Mouse (Mus musculus): ENCODE data around the gene Slc24a5.

Gene Slc24a5

DNA sequence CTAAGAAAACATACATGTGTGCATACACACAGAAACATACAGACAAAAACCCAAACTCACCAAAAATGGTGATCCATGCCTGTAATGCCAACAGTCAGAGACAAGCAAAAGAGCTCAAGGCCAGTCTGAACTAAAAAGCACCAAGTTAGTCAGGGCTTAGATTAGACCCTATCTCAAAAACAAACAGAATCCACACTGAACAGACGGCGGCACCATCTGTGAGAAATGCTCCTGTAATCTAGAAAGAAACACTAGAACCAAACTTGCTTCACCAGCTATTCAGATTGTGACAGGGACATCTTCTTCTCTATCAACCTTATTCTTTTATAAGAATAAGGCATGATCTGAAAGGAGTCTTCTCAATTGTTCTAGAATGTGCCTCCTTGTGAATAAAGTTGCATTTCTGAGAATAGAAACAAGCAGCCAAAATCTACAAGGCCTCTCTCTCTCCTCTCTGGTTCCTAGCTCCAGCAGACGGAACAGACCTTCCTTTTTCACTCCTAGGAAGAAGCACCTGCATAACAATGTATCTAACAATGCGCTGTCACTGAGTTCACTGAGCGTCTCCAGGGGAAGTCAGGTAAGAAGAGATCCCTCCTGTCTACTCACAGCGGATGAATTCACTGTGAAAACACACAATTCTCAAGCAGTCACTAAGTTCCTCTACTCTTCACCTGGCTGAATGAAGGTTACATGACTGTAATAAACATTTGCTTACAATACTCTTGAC is 51.6 kb downstream of the Slc24a5 start:
- DNase-seq (ENCODE audit: low read depth, low spot score), result peak; percentile 62

DNA sequence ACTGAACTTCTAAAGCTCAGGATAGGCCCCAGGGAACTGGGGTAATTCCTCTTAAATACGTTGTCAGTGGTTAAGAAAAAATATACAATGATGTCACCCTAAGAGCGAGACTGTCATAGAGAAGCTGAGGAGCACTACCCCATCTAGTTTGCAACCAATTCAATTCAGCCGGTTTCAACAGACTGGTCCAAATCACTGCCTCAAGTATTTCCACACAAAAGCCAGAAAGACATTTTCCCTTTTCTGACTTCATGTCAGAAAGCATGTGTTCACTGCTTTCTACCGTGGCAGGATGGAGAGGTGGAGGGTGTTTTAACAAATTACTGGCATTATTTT is 54.3 kb downstream of the Slc24a5 start:
- DNase-seq (ENCODE audit: low read depth, low spot score), result no peak

DNA sequence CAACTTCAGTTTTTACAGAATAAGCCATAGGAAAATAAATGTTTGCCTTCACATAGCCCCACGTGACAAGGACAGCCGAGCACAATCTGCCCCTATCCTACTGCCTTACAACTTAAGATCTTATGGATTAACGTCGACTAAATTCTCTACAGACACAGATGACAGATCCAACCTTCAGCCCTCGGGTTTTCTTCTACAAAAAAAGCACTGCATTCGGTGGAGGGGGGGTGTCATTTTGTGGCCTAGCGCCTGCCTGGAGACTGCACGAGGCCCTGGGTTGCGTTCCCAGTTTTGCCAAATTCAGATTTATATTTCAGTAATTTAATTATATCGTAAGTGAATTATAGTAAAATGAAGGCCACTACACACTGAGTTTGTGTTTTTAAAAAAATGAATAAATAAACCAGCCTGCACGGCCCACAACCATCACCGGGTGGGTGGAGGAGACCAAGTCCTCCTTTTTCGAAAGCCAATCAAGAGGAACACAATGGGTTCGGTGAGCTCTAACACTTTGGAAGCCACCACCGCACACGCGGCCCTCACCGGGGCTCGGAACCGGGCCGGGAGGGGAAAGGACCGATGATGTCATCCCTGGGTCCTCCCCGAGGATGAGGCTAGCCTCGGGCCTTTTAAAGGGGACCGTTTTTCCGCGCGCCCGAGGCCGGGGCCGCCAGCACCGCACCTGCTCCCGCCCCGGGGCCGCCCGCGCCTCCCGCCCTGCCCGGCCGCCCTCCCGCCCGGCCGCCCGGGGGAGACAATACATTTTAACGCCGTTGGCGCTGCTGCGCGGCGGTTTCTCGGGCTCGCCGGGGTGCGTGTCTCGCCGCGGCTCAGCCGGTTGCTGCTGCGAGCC is 54.9 kb downstream of the Slc24a5 start:
- peak; percentile 42 for DNase-seq (ENCODE audit: low read depth, low spot score)

DNA sequence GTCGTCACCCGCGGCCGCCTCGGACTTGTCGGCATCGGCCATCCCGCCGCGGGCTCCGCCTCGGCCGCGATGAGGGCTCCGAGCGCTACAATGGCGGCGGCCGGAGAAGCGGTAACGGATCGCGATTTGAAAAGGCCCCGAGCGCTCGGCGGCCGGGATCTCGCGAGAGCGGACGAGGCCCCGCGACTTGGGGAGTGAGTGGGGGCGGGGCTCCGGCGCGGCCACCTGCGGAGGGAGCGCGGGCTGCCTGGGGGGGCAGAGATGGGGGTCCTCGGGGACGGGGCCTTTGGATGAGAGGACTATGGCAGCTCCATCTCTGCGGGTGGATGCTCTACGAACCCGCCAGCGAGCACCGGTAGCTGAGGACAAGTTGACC is 55.5 kb downstream of the Slc24a5 start, which contains the start of gene Myef2:
TSS of gene Myef2 (minus strand) at position 185 of the 376 bp plus-strand sequence.
- DNase-seq (ENCODE audit: low read depth, low spot score), result peak; percentile 89

DNA sequence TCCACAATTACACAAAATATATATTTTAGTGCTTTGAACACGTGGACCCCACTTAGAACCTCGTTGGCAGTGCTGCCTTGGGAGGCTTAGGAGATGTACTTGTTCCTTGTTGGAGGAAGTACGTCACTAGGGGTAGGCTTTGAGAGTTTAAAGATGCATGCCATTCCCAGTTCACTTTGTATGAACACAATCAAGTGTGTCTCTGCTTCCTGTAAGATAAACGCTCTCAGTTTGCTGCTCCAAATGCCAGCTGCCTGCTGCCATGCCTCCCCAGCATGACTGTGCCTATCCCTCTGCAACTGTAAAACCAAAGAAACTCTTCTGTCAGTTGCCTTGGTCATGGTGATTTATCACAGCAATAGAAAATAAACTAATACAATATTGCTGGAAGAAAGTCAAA is 57.9 kb downstream of the Slc24a5 start:
- DNase-seq (ENCODE audit: low read depth, low spot score), result no peak

DNA sequence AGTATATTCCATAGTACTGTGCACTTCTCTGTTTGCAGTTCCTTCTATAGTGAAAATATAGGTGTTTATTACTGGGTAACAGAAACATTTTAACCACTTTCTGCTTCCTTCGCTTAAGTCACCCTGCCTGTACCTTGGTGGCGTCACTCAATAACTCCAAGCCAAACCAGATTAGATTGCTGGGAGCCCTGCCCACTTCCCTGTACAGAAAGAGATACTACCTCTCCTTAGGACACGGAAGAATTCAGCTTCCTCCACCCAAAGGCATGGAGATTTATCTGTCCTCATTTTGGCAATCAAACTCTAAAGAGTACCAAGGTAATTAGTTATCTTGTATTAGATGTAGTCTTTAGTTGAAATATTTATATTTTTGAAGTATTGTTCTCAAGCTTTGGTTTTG is 58.9 kb downstream of the Slc24a5 start:
- no peak for DNase-seq (ENCODE audit: low read depth, low spot score)

DNA sequence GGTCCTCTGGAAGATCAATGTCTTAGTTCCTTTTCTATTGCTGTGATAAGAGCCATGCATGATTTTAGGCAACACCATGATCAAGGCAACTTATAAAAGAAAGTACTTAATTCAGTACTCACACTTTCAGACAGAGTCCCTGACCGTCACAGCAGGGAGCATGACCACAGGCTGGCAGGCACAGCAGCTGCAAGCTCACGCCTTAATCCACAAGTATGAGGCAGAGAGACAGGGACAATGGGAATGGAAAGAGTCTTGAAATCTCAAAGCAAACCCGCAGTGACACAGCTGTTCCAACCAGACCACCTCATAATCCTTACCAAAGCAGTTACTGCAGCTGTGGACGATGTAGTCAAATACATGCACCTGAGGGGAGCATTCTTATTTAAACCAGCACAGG is 66.2 kb downstream of the Slc24a5 start:
- peak; percentile 46 for DNase-seq (ENCODE audit: low read depth, low spot score)

DNA sequence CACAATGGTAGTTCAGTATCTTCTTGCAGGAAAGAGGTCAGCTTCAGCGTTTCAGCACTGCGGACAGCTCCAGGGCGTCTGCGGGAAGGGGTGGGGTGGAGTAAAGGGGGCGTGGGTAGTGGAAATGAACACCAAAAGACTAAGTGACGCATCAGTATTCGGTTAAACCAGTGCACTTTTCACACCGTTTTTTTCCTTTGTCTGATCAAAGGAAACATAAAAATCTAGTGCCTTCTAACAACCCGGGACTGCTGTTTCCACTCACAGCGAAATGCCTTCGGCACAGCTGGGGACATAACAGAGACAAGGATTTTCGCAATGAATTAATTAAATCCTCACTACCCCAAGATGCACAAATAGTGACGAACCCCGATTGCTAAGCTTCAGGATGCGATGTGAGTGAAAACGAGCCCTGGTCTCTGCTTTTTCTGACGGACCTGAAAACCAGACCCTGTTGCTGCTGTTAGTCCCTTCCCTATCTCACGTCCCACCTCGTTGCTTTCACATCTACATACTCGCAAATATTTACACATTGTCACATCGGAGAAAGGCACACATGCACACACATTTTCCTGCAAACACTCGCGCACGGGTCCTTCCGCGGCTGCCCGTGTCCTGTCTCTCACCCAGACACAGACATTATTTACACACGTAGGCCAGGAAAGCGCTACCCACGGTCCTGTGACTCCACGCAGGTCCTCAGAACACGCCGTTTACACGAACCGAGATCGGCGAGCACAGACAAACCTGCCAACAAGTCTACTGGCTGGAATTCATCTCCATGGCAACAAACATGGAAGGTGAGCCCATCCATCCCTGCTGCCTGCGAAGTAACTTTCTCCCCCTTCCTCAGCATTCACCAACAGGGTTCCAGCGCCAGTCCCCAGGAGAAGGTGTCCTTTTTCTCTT is 68.2 kb downstream of the Slc24a5 start, which contains the start of gene Ctxn2:
TSS of gene Ctxn2 (plus strand) at position 790 of the 909 bp plus-strand sequence.
- peak; percentile 86 for DNase-seq (ENCODE audit: low read depth, low spot score)

DNA sequence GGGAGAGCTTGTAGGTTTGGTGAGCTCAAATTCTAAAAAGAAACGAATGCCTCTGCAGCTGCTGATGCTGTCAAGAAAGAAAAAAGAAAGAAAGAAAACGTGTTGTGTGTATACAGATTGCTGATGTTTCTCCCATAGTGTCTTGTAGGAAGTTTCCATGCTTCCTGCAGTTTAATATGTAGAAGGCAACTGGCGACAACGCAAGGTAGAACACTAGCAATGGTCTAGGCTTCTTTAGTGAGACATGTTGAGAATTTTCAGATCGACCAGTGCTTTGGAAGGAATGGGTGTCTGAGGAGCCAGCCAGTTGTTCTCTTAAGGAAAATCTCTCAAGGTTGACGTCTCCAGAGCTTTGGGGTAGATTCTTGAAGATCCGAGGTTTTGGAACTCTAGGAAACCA is 68.9 kb downstream of the Slc24a5 start:
- DNase-seq (ENCODE audit: low read depth, low spot score), result no peak
